Mouse (Mus musculus): ENCODE measurements at regions not wholly inside any gene's neighbourhood (a gene's known extent, or its start where the extent isn't known, plus 50 kb on each side); places are given as distances from the start of the nearest gene placed in this dataset.

- no peak overlapping the region for H3K4me3 ChIP-seq (replicated peaks; ENCODE audit: low read length)
- ATAC-seq (ENCODE audit: low FRiP score, low read depth) = no peak; the same call in 1 of the 2 replicates
Measured at GRCm38 (mm10) chr10:116675171-116675570, 93.9 kb upstream of the Cnot2 start.

GRCm38 (mm10) chr10:116674348-116674747 lies 93.0 kb upstream of the Cnot2 start:
- Histone ChIP-seq H3K4me2 (replicated peaks; ENCODE audit: low read depth, low read length, severe bottlenecking) (no peak overlapping the region), H3K27ac (replicated peaks; ENCODE audit: low read depth, low read length) (no peak overlapping the region), H3K9me3 (ENCODE audit: control insufficient read depth, low read length) (no peaks in the 10 kb centered on the region), H3K27me3 (ENCODE audit: control insufficient read depth, insufficient read depth, low read length) (no peaks in the 10 kb centered on the region), H3K36me3 (ENCODE audit: control insufficient read depth, insufficient read depth, low read length) (no peaks in the 10 kb centered on the region), H3K9ac (ENCODE audit: low read depth, low read length, severe bottlenecking) (no peak overlapping the region), H3K4me1 (ENCODE audit: control insufficient read depth, insufficient read depth, low read length) (peaks cover 11% of the 10 kb centered on the region), H3K4me3 (replicated peaks; ENCODE audit: low read length) (no peak overlapping the region)
- no peak for DNase-seq (ENCODE audit: low spot score)
- 66% methylated on average over 2 of the region's 2 CpGs for WGBS
- no peak for TF ChIP-seq POLR2A (IDR thresholded peaks at IDR 0.05; ENCODE audit: borderline replicate concordance, extremely low read depth, insufficient read depth, insufficient read length)
- ATAC-seq (ENCODE audit: low FRiP score, low read depth) = no peak

More at GRCm38 (mm10) chr10:116675171-116675570, 93.9 kb upstream of the Cnot2 start:
- WGBS = 29% methylated on average over 7 of the region's 7 CpGs
- Histone ChIP-seq H3K27me3 (ENCODE audit: control insufficient read depth, insufficient read depth, low read length) (no peaks in the 10 kb centered on the region), H3K9ac (ENCODE audit: low read depth, low read length, severe bottlenecking) (no peak overlapping the region), H3K27ac (replicated peaks; ENCODE audit: low read depth, low read length) (0 out of 2 replicates have a peak overlapping the region, but pooled peaks have one; percentile 43), H3K4me1 (ENCODE audit: control insufficient read depth, insufficient read depth, low read length) (peaks cover 11% of the 10 kb centered on the region), H3K9me3 (ENCODE audit: control insufficient read depth, low read length) (no peaks in the 10 kb centered on the region), H3K36me3 (ENCODE audit: control insufficient read depth, insufficient read depth, low read length) (no peaks in the 10 kb centered on the region), H3K4me2 (replicated peaks; ENCODE audit: low read depth, low read length, severe bottlenecking) (no peak overlapping the region)
- no peak for TF ChIP-seq POLR2A (IDR thresholded peaks at IDR 0.05; ENCODE audit: borderline replicate concordance, extremely low read depth, insufficient read depth, insufficient read length)
- DNase-seq (ENCODE audit: low spot score) = no peak

- ATAC-seq (ENCODE audit: low FRiP score, low read depth) (no peak), DNase-seq (ENCODE audit: low spot score) (no peak)
- Histone ChIP-seq H3K4me1 (ENCODE audit: control insufficient read depth, insufficient read depth, low read length) (no peaks in the 10 kb centered on the region), H3K27ac (replicated peaks; ENCODE audit: low read depth, low read length) (no peak overlapping the region), H3K9me3 (ENCODE audit: control insufficient read depth, low read length) (no peaks in the 10 kb centered on the region), H3K4me2 (replicated peaks; ENCODE audit: low read depth, low read length, severe bottlenecking) (no peak overlapping the region), H3K27me3 (ENCODE audit: control insufficient read depth, insufficient read depth, low read length) (no peaks in the 10 kb centered on the region), H3K4me3 (replicated peaks; ENCODE audit: low read length) (no peak overlapping the region), H3K9ac (ENCODE audit: low read depth, low read length, severe bottlenecking) (no peak overlapping the region), H3K36me3 (ENCODE audit: control insufficient read depth, insufficient read depth, low read length) (no peaks in the 10 kb centered on the region)
- no peak for TF ChIP-seq POLR2A (IDR thresholded peaks at IDR 0.05; ENCODE audit: borderline replicate concordance, extremely low read depth, insufficient read depth, insufficient read length)
- 94% methylated on average over 6 of the region's 6 CpGs for WGBS
Measured at GRCm38 (mm10) chr10:116658162-116658962, 77.1 kb upstream of the Cnot2 start.

GRCm38 (mm10) chr10:116655891-116656290 lies 74.6 kb upstream of the Cnot2 start:
- H3K27me3 ChIP-seq (ENCODE audit: control insufficient read depth, insufficient read depth, low read length) = no peaks in the 10 kb centered on the region
- no peaks in the 10 kb centered on the region for H3K4me1 ChIP-seq (ENCODE audit: control insufficient read depth, insufficient read depth, low read length)
- 72% methylated on average over 7 of the region's 7 CpGs for WGBS
- H3K36me3 ChIP-seq (ENCODE audit: control insufficient read depth, insufficient read depth, low read length) = no peaks in the 10 kb centered on the region
- H3K4me2 ChIP-seq (replicated peaks; ENCODE audit: low read depth, low read length, severe bottlenecking) = no peak overlapping the region
- no peak overlapping the region for H3K9ac ChIP-seq (ENCODE audit: low read depth, low read length, severe bottlenecking)
- H3K4me3 ChIP-seq (replicated peaks; ENCODE audit: low read length) = no peak overlapping the region
- no peaks in the 10 kb centered on the region for H3K9me3 ChIP-seq (ENCODE audit: control insufficient read depth, low read length)
- no peak overlapping the region for H3K27ac ChIP-seq (replicated peaks; ENCODE audit: low read depth, low read length)
- no peak for DNase-seq (ENCODE audit: low spot score)
- ATAC-seq (ENCODE audit: low FRiP score, low read depth) = no peak
- no peak for TF ChIP-seq POLR2A (IDR thresholded peaks at IDR 0.05; ENCODE audit: borderline replicate concordance, extremely low read depth, insufficient read depth, insufficient read length)

- Histone ChIP-seq H3K9me3 (ENCODE audit: control insufficient read depth, low read length) (no peaks in the 10 kb centered on the region), H3K9ac (ENCODE audit: low read depth, low read length, severe bottlenecking) (no peak overlapping the region), H3K4me1 (ENCODE audit: control insufficient read depth, insufficient read depth, low read length) (no peaks in the 10 kb centered on the region), H3K27ac (replicated peaks; ENCODE audit: low read depth, low read length) (no peak overlapping the region), H3K27me3 (ENCODE audit: control insufficient read depth, insufficient read depth, low read length) (no peaks in the 10 kb centered on the region), H3K36me3 (ENCODE audit: control insufficient read depth, insufficient read depth, low read length) (no peaks in the 10 kb centered on the region), H3K4me3 (replicated peaks; ENCODE audit: low read length) (no peak overlapping the region), H3K4me2 (replicated peaks; ENCODE audit: low read depth, low read length, severe bottlenecking) (no peak overlapping the region)
- ATAC-seq (ENCODE audit: low FRiP score, low read depth) (no peak), DNase-seq (ENCODE audit: low spot score) (no peak)
- 75% methylated on average over 6 of the region's 6 CpGs for WGBS
- no peak for TF ChIP-seq POLR2A (IDR thresholded peaks at IDR 0.05; ENCODE audit: borderline replicate concordance, extremely low read depth, insufficient read depth, insufficient read length)
Measured at GRCm38 (mm10) chr10:116655018-116655807, 73.9 kb upstream of the Cnot2 start.
